Mouse (Mus musculus) midbrain, postnatal 0 days (tissue): Measurements from ENCODE around the gene Itga7. TPM values are rescaled to one million over a fixed set of nuclear protein-coding genes. Genes with fewer than 3 reads are reported as not detected.

ENCODE experiments used
- ATAC-seq: fragments of 200-750 bp; cut with Nextera tagmentation; 2 replicates; pipeline ENCODE4 v1.8.0; 2017; ENCODE audit warnings: moderate number of reproducible peaks, mild to moderate bottlenecking, moderate TSS enrichment, moderate library complexity; ENCODE audit not compliant: low FRiP score
- DNase-seq: peaks from one replicate; pipeline ENCODE4 v3.0.0-alpha.2; 2015; ENCODE audit warnings: low spot score
- H3K27ac ChIP-seq: fragments of 300-500 bp; sonication (generic); 2 replicates; pipeline ENCODE4 v1.5.1; 2014; ENCODE audit warnings: low read depth, mild to moderate bottlenecking, low read length, mixed read lengths
- H3K27me3 ChIP-seq: fragments of 300-500 bp; sonication (generic); 2 replicates; pipeline ENCODE4 v1.6.1; 2014; ENCODE audit warnings: low read length, control low read depth, mixed read lengths; ENCODE audit not compliant: insufficient read depth
- H3K36me3 ChIP-seq: fragments of 300-500 bp; sonication (generic); 2 replicates; pipeline ENCODE4 v1.6.1; 2014; ENCODE audit warnings: low read length, control low read depth, mixed read lengths; ENCODE audit not compliant: insufficient read depth
- H3K4me1 ChIP-seq: fragments of 300-500 bp; sonication (generic); 2 replicates; pipeline ENCODE4 v1.6.1; 2014; ENCODE audit warnings: mild to moderate bottlenecking, control low read depth, antibody characterized with exemption, low read length, mixed read lengths; ENCODE audit not compliant: insufficient read depth
- H3K4me2 ChIP-seq: fragments of 300-500 bp; sonication (generic); 2 replicates; pipeline ENCODE4 v1.6.1; 2014; ENCODE audit warnings: low read depth, mild to moderate bottlenecking, low read length, mixed read lengths; ENCODE audit not compliant: poor library complexity, severe bottlenecking
- H3K4me3 ChIP-seq: fragments of 300-500 bp; sonication (generic); 2 replicates; pipeline ENCODE4 v1.5.1; 2014; ENCODE audit warnings: low read depth, mild to moderate bottlenecking, low read length, moderate library complexity
- H3K9ac ChIP-seq: fragments of 300-500 bp; sonication (generic); replicated peaks from 2 replicates; pipeline ENCODE4 v1.6.1; 2014; ENCODE audit warnings: mild to moderate bottlenecking, low read length, moderate library complexity, mixed read lengths; ENCODE audit not compliant: poor library complexity, severe bottlenecking
- H3K9me3 ChIP-seq: fragments of 300-500 bp; sonication (generic); 2 replicates; pipeline ENCODE4 v1.6.1; 2016; ENCODE audit warnings: low read length, control low read depth
- CTCF ChIP-seq: IDR thresholded peaks from 2 replicates; pipeline ENCODE4 v1.5.1; 2016; ENCODE audit warnings: antibody characterized with exemption, mild to moderate bottlenecking
- WGBS: fragments of 180-500 bp; shearing (Covaris S2); extraction: QIAGEN DNeasy Blood & Tissue Kit; methylation state at CpG from one replicate; pipeline ENCODE4 v1.1.7; 2014; 5-methylcytosine and 5-hydroxymethylcytosine counted together
- polyA plus RNA-seq: library from polyadenylated mRNA; unstranded; fragments of >200 nt; fragmentation: Nextera tagmentation; extraction: Ambion mirVana; gene quantifications from 2 replicates; pipeline ENCODE4 v1.2.1, GENCODE M21; 2015
- total RNA-seq: library from RNA; depleted of rRNA; stranded (reverse); fragments of >200 nt; gene quantifications from 2 replicates; pipeline ENCODE4 v1.2.3, GENCODE M21; 2014

Gene Itga7
- total and polyA plus RNA-seq, 2 experiments from 2014 or later, result 13.6 to 23.3 TPM

- H3K27me3 ChIP-seq, result no peaks in the 10 kb centered on the region
- DNase-seq (peak; percentile 96), ATAC-seq (peak; percentile 93)
- peak overlapping the region; percentile 92 for H3K27ac ChIP-seq
- H3K4me1 ChIP-seq, result peaks cover 9% of the 10 kb centered on the region; the same call in 1 of the 2 replicates
- peak overlapping the region; percentile 63 for H3K4me3 ChIP-seq
- H3K4me2 ChIP-seq, result peak overlapping the region; percentile 64
- WGBS, result under 1% methylated on average over 42 of the region's 42 CpGs
- no peaks in the 10 kb centered on the region for H3K9me3 ChIP-seq
- no peaks in the 10 kb centered on the region for H3K36me3 ChIP-seq
- peak; percentile 56 for TF ChIP-seq CTCF
- H3K9ac ChIP-seq, result peak overlapping the region; percentile 80
These were observed 10.5 kb upstream of the Itga7 start for GRCm38 (mm10) chr10:128923013-128923691.

GRCm38 (mm10) chr10:128923935-128924334 is 9.7 kb upstream of the Itga7 start, which contains the start of gene Bloc1s1:
Bloc1s1 (minus strand) TSS chr10:128924035.
- H3K4me2 ChIP-seq, result peak within 1 kb of the TSS; percentile 64
- 56% methylated on average over 9 of the region's 9 CpGs for WGBS
- H3K27ac ChIP-seq, result peak within 1 kb of the TSS; percentile 92
- DNase-seq (no peak), ATAC-seq (no peak)
- H3K4me1 ChIP-seq, result peaks cover 9% of the 10 kb centered on the region; the same call in 1 of the 2 replicates
- no peaks in the 10 kb centered on the region for H3K27me3 ChIP-seq
- no peaks in the 10 kb centered on the region for H3K9me3 ChIP-seq
- no peak for TF ChIP-seq CTCF
- peak within 1 kb of the TSS; percentile 80 for H3K9ac ChIP-seq
- no peaks in the 10 kb centered on the region for H3K36me3 ChIP-seq
- H3K4me3 ChIP-seq, result peak within 1 kb of the TSS; percentile 63

- ATAC-seq (no peak), DNase-seq (no peak)
- no peaks in the 10 kb centered on the region for H3K9me3 ChIP-seq
- WGBS, result 20% methylated on average over 4 of the region's 4 CpGs
- TF ChIP-seq CTCF, result no peak
- H3K36me3 ChIP-seq, result no peaks in the 10 kb centered on the region
- H3K9ac ChIP-seq, result no peak overlapping the region
- H3K27me3 ChIP-seq, result peaks cover 12% of the 10 kb centered on the region
- H3K4me3 ChIP-seq, result no peak overlapping the region
- H3K4me1 ChIP-seq, result no peaks in the 10 kb centered on the region
- H3K27ac ChIP-seq, result no peak overlapping the region
- H3K4me2 ChIP-seq, result no peak overlapping the region
These were observed 5.3 kb upstream of the Itga7 start for GRCm38 (mm10) chr10:128928356-128928755.

GRCm38 (mm10) chr10:128929638-128930378 is 3.8 kb upstream of the Itga7 start:
- DNase-seq, result peak; percentile 51
- no peak overlapping the region for H3K9ac ChIP-seq
- ATAC-seq, result no peak
- no peak overlapping the region for H3K4me2 ChIP-seq
- WGBS, result 64% methylated on average over 7 of the region's 7 CpGs
- TF ChIP-seq CTCF, result no peak
- no peaks in the 10 kb centered on the region for H3K36me3 ChIP-seq
- no peak overlapping the region for H3K27ac ChIP-seq
- no peak overlapping the region for H3K4me3 ChIP-seq
- H3K4me1 ChIP-seq, result no peaks in the 10 kb centered on the region
- H3K9me3 ChIP-seq, result no peaks in the 10 kb centered on the region
- peaks cover 20% of the 10 kb centered on the region for H3K27me3 ChIP-seq

- peaks cover 26% of the 10 kb centered on the region for H3K27me3 ChIP-seq
- no peak for ATAC-seq
- 71% methylated on average over 2 of the region's 2 CpGs for WGBS
These were observed 2.2 kb upstream of the Itga7 start for GRCm38 (mm10) chr10:128931441-128931840.

More at GRCm38 (mm10) chr10:128931441-128931840, 2.2 kb upstream of the Itga7 start:
- DNase-seq, result no peak
- Histone ChIP-seq H3K9me3 (no peaks in the 10 kb centered on the region), H3K4me3 (no peak overlapping the region), H3K4me1 (no peaks in the 10 kb centered on the region), H3K9ac (no peak overlapping the region), H3K4me2 (no peak overlapping the region), H3K36me3 (no peaks in the 10 kb centered on the region), H3K27ac (no peak overlapping the region)
- no peak for TF ChIP-seq CTCF
